Mouse (Mus musculus) cortical plate, adult 2 months (tissue): ENCODE measurements around the gene Zranb1.

Source experiments
- CTCF ChIP-seq: fragments of 200-500 bp; IDR thresholded peaks from 2 replicates; pipeline ENCODE4 v1.5.1; 2011; ENCODE audit warnings: mild to moderate bottlenecking, control low read depth, low read length; ENCODE audit not compliant: insufficient read depth; ENCODE audit errors: extremely low read depth
- POLR2A ChIP-seq: fragments of 200-500 bp; IDR thresholded peaks from 2 replicates; pipeline ENCODE4 v1.6.1; 2011; ENCODE audit warnings: mild to moderate bottlenecking, low read length, control low read depth; ENCODE audit not compliant: insufficient read depth; ENCODE audit errors: extremely low read depth

DNA sequence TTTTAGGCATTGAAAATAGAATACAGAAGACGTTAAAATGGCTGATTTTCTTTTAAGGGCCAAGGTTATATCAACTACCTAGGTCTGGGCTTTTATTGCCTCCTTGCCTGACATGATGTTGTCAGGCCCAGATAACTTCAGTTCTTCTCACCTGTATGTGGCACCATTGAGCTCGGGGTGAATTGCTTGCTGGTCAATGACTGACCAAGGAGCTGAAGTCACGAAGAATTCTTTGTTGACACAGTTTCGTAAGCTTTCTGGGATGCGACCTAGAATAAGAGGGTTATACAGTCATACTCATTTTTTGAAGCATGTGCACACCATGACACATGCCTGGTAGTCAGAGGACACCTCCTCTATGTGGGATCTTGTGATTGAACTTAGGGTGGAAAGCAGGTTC, 58.9 kb downstream of the Zranb1 start:
- no peak for TF ChIP-seq CTCF
- no peak for TF ChIP-seq POLR2A
